Mouse (Mus musculus) embryo, embryonic 11 days (tissue): ENCODE results near the gene Actr2.
"Not testable (repeated sequence)": the region's sequence is repeated elsewhere in the genome, so short reads cannot be mapped to it uniquely, and the experiment has no call there.

Experiments used
- DNase-seq: peaks from one replicate; pipeline ENCODE4 v3.0.0-alpha.2; 2015

Gene Actr2

GRCm38 (mm10) chr11:20112741-20113480 lies at the start of gene Actr2:
Actr2 (minus strand) TSS chr11:20112913.
- peak; percentile 96 for DNase-seq

- no peak for DNase-seq
Measured at GRCm38 (mm10) chr11:20158879-20159278, 46.2 kb upstream of the Actr2 start.

DNA sequence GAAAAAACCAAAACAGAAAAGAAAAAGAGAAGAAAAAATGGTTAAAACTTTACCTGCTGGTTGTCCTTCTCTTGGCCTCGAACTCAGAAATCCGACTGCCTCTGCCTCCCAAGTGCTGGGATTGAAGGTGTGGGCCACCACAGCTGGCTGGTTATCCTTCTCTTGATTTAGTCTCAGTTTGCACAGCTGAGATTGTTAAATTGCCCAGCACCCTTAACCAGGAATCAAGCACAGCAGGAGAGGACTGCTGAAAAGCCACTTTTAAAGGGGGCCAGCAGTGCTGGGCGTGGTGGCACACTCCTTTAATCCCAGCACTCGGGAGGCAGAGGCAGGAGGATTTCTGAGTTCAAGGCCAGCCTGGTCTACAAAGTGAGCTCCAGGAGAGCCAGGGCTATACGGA lies 40.8 kb upstream of the Actr2 start:
- DNase-seq, result not testable (repeated sequence)

DNA sequence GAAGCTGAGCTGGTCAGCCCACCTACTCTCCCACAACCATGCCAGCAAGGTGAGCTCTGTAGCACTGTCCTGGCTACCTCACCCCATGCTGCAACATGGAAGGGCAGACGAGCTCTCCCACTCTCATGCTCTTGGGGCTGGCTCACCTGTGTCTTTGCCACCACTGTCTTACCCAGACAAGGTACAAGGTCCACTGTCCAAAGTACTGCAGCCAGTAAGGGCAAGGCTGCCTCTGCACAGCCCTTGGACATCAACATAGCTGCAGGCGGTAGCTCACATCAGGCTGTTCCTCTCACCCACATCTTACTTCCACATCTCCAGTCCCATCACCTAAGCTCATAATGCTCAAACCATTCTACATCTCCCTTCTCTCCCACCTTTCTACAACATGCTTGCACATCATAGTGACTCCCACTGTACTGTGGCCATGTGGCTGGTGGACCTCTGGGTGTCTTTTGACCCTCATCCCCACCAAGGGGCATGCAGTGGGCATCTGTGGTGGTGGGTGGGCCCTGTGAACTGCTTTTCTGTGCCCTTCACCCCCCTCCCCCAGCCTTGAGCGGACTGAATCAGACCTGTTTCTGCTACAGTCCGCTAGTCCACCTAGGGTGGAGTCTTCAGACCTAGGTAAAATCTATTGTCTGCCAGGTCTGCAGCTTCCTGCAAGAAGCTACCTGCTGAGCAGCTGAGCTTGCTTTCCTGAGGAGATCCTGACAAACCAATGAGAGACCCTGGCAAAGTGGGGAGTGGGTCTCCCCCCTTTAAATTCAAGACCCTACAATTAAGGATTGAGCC lies 39.6 kb upstream of the Actr2 start:
- no peak for DNase-seq

DNA sequence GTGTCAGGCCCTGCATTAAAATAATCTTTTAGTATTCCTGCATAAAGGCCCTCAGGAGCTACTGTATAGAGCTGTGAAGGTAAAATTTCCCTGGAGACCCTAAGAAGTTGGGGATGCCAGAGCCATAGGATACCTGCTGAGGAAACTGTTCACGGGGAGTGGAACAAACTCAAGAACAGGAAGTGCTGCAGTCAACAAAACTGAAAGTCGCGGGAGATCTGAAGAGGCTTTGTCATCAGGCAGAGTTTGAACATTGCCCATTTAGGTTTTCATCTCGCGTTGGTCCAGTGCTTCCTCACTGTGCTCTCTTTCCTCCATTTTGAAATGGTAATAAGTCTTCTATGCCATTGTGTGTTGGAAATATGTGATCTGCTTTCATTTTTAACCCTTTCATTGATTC lies 38.6 kb upstream of the Actr2 start:
- DNase-seq, result no peak

GRCm38 (mm10) chr11:20149936-20150335 lies 37.2 kb upstream of the Actr2 start:
- DNase-seq, result no peak

GRCm38 (mm10) chr11:20145383-20145782 lies 32.7 kb upstream of the Actr2 start:
- DNase-seq, result no peak

GRCm38 (mm10) chr11:20144536-20145263 lies 32.0 kb upstream of the Actr2 start:
- DNase-seq, result no peak

GRCm38 (mm10) chr11:20143687-20144086 lies 31.0 kb upstream of the Actr2 start:
- not testable (repeated sequence) for DNase-seq

DNA sequence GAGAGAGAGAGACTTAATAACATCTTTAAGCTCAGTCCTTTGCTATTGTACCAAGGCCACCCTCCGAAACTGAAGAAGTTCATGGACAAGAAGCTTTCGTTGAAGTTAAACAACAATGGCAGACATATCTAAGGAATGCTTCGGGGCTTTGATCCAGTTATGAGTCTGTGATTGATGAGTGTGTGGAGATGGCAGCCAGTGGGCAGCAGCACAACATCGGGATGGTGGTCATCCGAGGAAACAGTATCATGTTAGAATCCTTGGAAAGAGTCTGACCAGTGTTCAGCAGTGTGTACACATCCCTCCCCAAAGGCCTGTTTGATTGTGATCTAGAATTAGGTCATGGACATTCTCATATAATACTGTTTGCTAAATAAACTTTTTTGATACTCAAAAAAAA lies 29.8 kb upstream of the Actr2 start:
- no peak for DNase-seq

DNA sequence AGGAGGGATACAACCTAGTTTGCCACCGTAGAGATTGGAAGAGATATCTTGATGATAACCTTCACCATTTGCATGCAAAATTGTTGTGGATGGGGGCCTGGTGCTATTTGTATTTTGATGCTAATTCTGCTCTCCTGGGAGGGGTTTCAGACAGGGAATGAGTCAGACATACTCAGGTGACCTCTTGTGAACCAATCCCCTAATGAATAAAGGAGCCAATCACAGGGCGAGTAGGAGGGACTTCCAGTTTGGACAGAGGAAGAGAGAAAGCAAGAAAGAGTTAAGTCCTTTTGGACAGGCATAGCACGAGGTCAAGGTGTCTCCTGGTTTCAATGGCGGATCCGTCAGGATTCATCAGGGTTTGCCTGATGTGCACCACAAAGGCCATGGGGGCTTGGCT lies 27.6 kb upstream of the Actr2 start:
- no peak for DNase-seq

DNA sequence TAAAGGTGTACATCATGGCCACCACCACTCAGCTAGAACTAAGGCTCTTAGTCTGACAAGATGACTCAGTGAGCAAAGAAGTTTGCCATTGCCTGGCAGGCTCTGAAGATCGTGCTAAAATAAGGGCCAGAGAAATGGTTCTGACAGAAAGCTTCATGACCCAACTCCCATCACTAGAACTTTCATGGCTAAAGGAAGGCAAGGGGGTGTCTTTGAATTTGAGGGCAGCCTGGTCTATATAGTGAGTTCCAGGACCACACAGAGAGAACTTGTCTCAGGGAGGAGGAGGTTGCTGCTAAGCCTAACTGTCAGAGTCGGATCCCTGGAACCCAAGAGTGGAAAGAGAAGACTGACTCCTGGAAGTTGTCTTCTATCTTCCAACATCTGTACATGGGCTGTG lies 27.0 kb upstream of the Actr2 start:
- no peak for DNase-seq

DNA sequence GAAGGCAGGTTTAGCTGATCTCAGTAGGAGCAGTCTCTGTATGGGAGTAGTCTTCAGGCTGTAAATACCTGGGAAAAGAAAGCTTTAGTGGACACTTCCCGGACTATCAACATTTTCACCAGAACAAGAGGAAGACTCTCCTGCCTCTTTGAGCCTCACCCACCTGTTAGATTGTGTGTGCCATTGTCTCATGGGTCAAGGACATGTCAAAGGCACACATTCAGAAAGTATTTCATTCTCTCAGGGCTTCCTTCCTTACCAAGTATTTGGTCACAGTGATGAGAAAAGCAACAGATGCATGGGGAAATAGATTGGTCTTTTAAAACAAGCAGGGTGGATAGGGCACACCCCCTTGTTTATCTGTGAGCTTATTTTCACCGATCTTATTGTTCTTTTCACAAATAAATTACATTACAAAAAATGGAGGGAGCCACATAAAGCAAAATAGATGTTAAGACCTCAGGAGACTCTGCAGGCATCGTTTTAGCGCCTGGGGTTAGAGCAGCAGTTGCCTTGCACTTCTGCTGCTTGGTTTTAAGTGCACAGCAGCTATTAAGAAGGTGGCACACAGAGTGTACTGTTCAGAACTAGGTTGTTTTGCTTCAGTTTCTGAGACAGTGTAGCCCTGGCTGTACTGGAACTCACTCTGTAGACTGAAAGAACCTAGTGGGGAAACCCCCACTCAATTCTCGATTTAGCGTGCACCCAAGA lies 25.9 kb upstream of the Actr2 start:
- no peak for DNase-seq

DNA sequence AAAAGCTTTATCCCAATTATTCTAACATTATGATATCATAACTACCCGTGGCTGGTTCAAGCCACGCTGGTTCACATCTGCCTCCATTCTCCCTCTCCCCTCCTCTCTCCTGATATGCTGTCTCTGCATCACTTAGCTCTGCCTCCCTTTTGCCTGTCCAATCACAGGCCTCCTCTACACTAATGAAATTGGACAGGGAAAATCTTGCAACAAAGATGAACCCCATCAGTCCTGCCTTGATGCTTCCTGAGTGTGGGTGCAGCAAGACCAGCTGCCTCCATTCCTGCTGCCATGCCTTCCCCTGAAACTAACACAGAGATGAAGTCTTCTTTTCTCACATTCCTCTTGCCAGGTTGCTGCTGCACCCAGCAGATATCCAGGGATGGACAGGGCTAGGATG lies 25.2 kb upstream of the Actr2 start:
- DNase-seq, result no peak

GRCm38 (mm10) chr11:20136314-20136713 lies 23.6 kb upstream of the Actr2 start:
- DNase-seq, result no peak

GRCm38 (mm10) chr11:20134869-20135268 lies 22.2 kb upstream of the Actr2 start:
- DNase-seq, result not testable (repeated sequence)

- DNase-seq, result no peak
Measured at GRCm38 (mm10) chr11:20133721-20134120, 21.0 kb upstream of the Actr2 start.

GRCm38 (mm10) chr11:20132955-20133562 lies 20.3 kb upstream of the Actr2 start:
- peak; percentile 79 for DNase-seq

DNA sequence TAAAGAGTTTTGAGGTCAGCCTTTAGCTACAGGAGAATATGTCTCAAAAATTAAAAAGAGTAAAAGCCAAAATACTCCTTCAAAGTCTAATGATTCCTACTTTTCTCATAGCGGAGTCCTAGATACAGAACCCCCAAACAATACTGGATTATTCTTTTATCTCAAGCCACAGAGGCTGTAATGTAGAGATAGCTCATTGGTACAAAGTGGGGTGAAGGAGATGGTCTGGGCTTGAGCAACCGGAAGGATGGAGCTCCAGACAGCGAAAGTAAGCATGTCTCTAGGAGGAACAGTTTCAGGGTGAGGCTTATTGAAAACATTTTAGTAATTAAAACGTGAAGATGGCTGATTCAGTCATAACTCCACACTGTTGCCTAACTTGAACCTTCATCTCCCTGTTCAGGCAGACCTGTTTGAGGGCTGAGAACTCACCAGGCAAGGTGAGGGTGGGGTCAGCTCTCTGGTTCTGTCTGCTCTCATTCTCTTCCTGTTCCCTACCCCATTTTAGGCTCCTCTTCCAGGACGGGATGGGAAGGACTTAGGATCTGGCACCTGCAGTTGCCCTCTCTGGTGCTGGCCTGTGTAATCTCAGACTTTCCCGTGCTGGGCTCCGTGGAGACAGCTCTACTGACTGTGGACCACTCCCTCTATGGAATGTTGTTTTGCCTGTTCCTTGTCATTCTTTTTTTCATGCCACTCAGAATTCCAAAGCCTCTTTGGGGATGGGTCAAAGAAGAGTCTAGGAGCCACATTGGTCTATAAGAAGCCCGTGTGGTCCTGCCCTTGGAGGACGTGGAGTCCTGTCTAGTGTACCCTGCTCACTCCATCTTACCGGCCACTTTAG lies 14.2 kb upstream of the Actr2 start:
- DNase-seq, result no peak

- DNase-seq, result no peak
Measured at GRCm38 (mm10) chr11:20125423-20125822, 12.7 kb upstream of the Actr2 start.

DNA sequence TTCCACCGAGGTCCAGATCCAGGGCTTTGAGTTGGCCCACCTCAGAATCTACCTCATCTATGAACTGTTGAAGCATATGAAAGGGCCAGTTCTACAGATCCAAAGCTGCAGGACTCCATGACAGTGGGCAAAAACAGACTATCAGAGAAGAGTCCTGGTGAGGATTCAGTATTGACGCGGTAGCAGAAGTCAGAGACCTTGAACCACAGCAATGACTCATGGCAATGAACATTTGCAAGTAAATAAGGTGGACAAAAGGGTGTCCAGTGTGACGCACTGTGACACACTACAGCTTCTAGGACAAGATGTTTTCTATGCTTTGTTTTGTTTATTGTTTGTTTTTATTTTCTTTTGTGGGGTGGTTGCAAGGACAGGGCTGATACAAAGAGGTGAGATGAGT lies 4.0 kb upstream of the Actr2 start:
- DNase-seq, result no peak
